Comparison of ENCODE assay signal across 15 mouse cellular contexts in the genomic region with DNA sequence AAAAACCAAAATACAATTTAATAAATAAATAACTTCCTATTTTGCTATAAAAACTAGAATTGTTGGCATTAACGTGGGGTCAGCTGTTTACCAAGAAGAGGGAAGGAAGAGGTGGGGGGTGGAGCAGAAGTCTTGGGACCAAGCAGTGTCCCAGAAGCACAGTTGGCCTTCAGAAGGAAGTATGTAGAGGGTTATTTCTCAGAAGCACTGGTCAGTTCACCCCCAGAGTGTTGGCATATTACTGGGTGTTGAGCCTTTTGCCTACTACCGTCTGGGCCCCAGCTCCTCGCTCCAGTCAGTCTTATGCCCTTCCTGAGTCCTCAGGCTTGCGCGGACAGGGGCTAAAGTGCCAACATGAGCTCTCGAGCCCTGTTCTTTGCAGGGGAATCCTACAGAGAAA. TPM values are rescaled to one million over a fixed set of nuclear protein-coding genes. Genes with fewer than 3 reads are reported as not detected.
A peak's percentile ranks its signal among the peaks of the same experiment; 100 is the strongest.
DNase-seq lines count a peak whose midpoint lies in the region; ATAC-seq lines count a peak whose summit lies in the region.
"Had no signal": no experiment of that assay in that cellular context is flagged by ENCODE, and none has a peak within 500 bp of the region (broad histone marks: within the 10 kb centered on the region; RNA-seq: fewer than 3 reads in every experiment).

No protein-coding gene starts in this region.

- H3K36me3 ChIP-seq in liver, embryonic 15.5 days (replicated peaks): no peaks in the 10 kb centered on the region
- no peaks in the 10 kb centered on the region for H3K36me3 ChIP-seq in forebrain, embryonic 10.5 days (replicated peaks)
- H3K36me3 ChIP-seq: hindbrain, embryonic 10.5 days; neural tube, embryonic 15.5 days had no signal

- ATAC-seq in liver, embryonic 15.5 days (ENCODE audit: insufficient read depth): no peak
- ATAC-seq: activated CD4-positive, CD25-positive, alpha-beta regulatory T cell, adult 4 months had no signal

- 71% methylated on average over 6 of the region's 6 CpGs for WGBS in liver, embryonic 15.5 days (ENCODE audit: insufficient replicate concordance)
- WGBS in forebrain, embryonic 10.5 days: 93% methylated on average over 6 of the region's 6 CpGs

- peak overlapping the region; percentile 20; the same call in 1 of the 2 replicates for H3K4me2 ChIP-seq in liver, embryonic 15.5 days

- H3K9me3 ChIP-seq in liver, embryonic 15.5 days (replicated peaks): no peaks in the 10 kb centered on the region
- no peaks in the 10 kb centered on the region for H3K9me3 ChIP-seq in forebrain, embryonic 10.5 days
- H3K9me3 ChIP-seq: hindbrain, embryonic 10.5 days; neural tube, embryonic 15.5 days had no signal

- H3K27ac ChIP-seq in liver, embryonic 15.5 days (replicated peaks): peak overlapping the region; percentile 59; the same call in 1 of the 2 replicates
- no peak overlapping the region for H3K27ac ChIP-seq in forebrain, embryonic 10.5 days

- DNase-seq in adrenal gland, adult 2 months: peak; percentile 46
- DNase-seq in adrenal gland, postnatal 25 days: no peak
- DNase-seq in lung, adult 18-20 months: peak; percentile 32 to 48
- DNase-seq in lung, postnatal 14 days: no peak
- peak; percentile 60 for DNase-seq in adrenal gland, postnatal 14 days
- no peak for DNase-seq in layer of hippocampus, postnatal 14 days (ENCODE audit: low spot score in 2 of 2)
- DNase-seq in forebrain, embryonic 10.5 days (ENCODE audit: extremely low spot score, low spot score): no peak
- DNase-seq: lung, adult 2 months; retina, postnatal 1 day had no signal

- no peak overlapping the region for H3K9ac ChIP-seq in liver, embryonic 15.5 days

- H3K4me3 ChIP-seq in liver, embryonic 15.5 days (replicated peaks): no peak overlapping the region
- no peak overlapping the region for H3K4me3 ChIP-seq in forebrain, embryonic 10.5 days

- no peaks in the 10 kb centered on the region; the same call in 1 of the 2 replicates for H3K27me3 ChIP-seq in liver, embryonic 15.5 days
- H3K27me3 ChIP-seq in forebrain, embryonic 10.5 days (ENCODE audit: poor library complexity, severe bottlenecking): 0 out of 2 replicates have a peak, but pooled peaks cover 4% of the 10 kb centered on the region
- H3K27me3 ChIP-seq: neural tube, embryonic 15.5 days had no signal

- peaks cover 37% of the 10 kb centered on the region for H3K4me1 ChIP-seq in liver, embryonic 15.5 days (replicated peaks)
- peaks cover 19% of the 10 kb centered on the region for H3K4me1 ChIP-seq in forebrain, embryonic 10.5 days

RNA-seq across cellular contexts. Expression of gene Pla2g15, which starts 1.2 kb away (rescaled TPM):
- total RNA-seq in adrenal gland, adult 2 months (2021): 10 to 100 TPM; 21.9 to 38.8 TPM
- 21.9 and 22.1 TPM in 2 replicates for polyA plus RNA-seq in adrenal gland, adult 2 months (2012; rRNA removed)
- 27.6 and 27.7 TPM in 2 replicates for total RNA-seq in adrenal gland, postnatal 25 days (2021)
- 13.5 and 18.6 TPM in 2 replicates for total RNA-seq in adrenal gland, postnatal 14 days (2021)
- polyA plus RNA-seq in liver, embryonic 15.5 days (2015; fragmentation: Nextera tagmentation; extraction: Ambion mirVana): 7.8 and 8.7 TPM in 2 replicates
- 10 to 100 TPM; 18.5 to 19.4 TPM for total RNA-seq in layer of hippocampus, postnatal 14 days (2021)
- 12.6 and 14.0 TPM in 2 replicates for polyA plus RNA-seq in forebrain, embryonic 10.5 days (2016; fragmentation: Nextera tagmentation; extraction: Ambion mirVana)

RNA-seq across cellular contexts. Expression of gene Esrp2, which starts 12.3 kb away (rescaled TPM):
- total RNA-seq in adrenal gland, adult 2 months (2021): 1 to 10 TPM; 1.7 to 3.7 TPM
- polyA plus RNA-seq in adrenal gland, adult 2 months (2012; rRNA removed): 2.0 and 5.5 TPM in 2 replicates
- total RNA-seq in adrenal gland, postnatal 25 days (2021): 2.0 and 3.9 TPM in 2 replicates
- 5.3 and 8.8 TPM in 2 replicates for total RNA-seq in adrenal gland, postnatal 14 days (2021)
- polyA plus RNA-seq in liver, embryonic 15.5 days (2015; fragmentation: Nextera tagmentation; extraction: Ambion mirVana): 13.3 and 17.0 TPM in 2 replicates
- not detected for total RNA-seq in layer of hippocampus, postnatal 14 days (2021)
- 2.0 and 2.6 TPM in 2 replicates for polyA plus RNA-seq in forebrain, embryonic 10.5 days (2016; fragmentation: Nextera tagmentation; extraction: Ambion mirVana)
- total RNA-seq: left cerebral cortex, postnatal 25 days; monocyte, adult 5-6 weeks had no signal

RNA-seq across cellular contexts. Expression of gene Slc7a6, which starts 19.6 kb away (rescaled TPM):
- 10 to 100 TPM; 27.2 to 34.0 TPM for total RNA-seq in adrenal gland, adult 2 months (2021)
- 17.3 and 26.5 TPM in 2 replicates for polyA plus RNA-seq in adrenal gland, adult 2 months (2012; rRNA removed)
- total RNA-seq in adrenal gland, postnatal 25 days (2021): 25.6 and 29.0 TPM in 2 replicates
- total RNA-seq in adrenal gland, postnatal 14 days (2021): 30.3 and 38.3 TPM in 2 replicates
- polyA plus RNA-seq in liver, embryonic 15.5 days (2015; fragmentation: Nextera tagmentation; extraction: Ambion mirVana): 5.1 and 6.0 TPM in 2 replicates
- 10 to 100 TPM; 25.7 to 26.3 TPM for total RNA-seq in layer of hippocampus, postnatal 14 days (2021)
- 86.5 and 87.9 TPM in 2 replicates for polyA plus RNA-seq in forebrain, embryonic 10.5 days (2016; fragmentation: Nextera tagmentation; extraction: Ambion mirVana)

Comparison
In these comparisons a context has a peak if more than half of its experiments do, and no peak if none do; other contexts are left out.
1. DNase-seq: peak in adrenal gland, adult 2 months (single experiment), lung, adult 18-20 months (2 of 2) and adrenal gland, postnatal 14 days (single experiment); none in adrenal gland, postnatal 25 days (single experiment), lung, postnatal 14 days (single experiment), layer of hippocampus, postnatal 14 days (0 of 2) and forebrain, embryonic 10.5 days (single experiment).